Mouse (Mus musculus): ENCODE data around the gene Gpr4.

DNA sequence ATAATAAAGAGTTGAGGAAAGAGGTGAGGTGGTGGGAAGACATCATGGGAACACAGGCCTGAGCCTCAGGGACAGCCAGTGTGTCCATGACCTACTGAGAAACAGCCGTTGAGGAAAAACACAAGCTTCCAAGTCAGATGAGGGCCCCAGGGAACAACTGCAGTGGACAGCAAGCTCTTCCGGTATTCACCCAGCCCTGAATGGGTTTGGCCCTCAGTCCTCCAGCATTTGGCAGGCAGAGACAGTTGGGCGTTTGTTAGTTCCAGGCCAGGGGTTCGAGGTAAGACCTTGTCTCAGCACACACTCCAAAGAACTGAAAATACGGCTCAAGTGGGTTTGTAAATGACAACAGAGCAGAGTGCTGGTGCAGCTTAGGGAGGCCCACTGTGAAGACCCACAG, 41.1 kb downstream of the Gpr4 start:
- TF ChIP-seq POLR2A (IDR thresholded peaks at IDR 0.05; ENCODE audit: insufficient read depth, low read length) (no peak), CTCF (IDR thresholded peaks at IDR 0.05; ENCODE audit: low read depth, low read length) (no peak), EP300 (IDR thresholded peaks at IDR 0.05; ENCODE audit: insufficient read depth, low read depth, low read length) (no peak)

Data from ES-Bruce4 (cell line).